Mouse (Mus musculus) midbrain, embryonic 10.5 days (tissue): ENCODE measurements at regions not wholly inside any gene's neighbourhood (a gene's known extent, or its start where the extent isn't known, plus 50 kb on each side); places are given as distances from the start of the nearest gene placed in this dataset.
"Not testable (repeated sequence)": the region's sequence is repeated elsewhere in the genome, so short reads cannot be mapped to it uniquely, and the experiment has no call there.

Experiments
- DNase-seq: peaks from one replicate; pipeline ENCODE4 v3.0.0-alpha.2; 2017; ENCODE audit warnings: low spot score
- H3K27ac ChIP-seq: fragments of 300-500 bp; sonication (generic); replicated peaks from 2 replicates; pipeline ENCODE4 v1.5.1; 2016; ENCODE audit warnings: mild to moderate bottlenecking
- H3K27me3 ChIP-seq: fragments of 300-500 bp; sonication (generic); 2 replicates; pipeline ENCODE4 v1.6.1; 2016; ENCODE audit warnings: low read depth, mild to moderate bottlenecking; ENCODE audit not compliant: poor library complexity, severe bottlenecking
- H3K36me3 ChIP-seq: fragments of 300-500 bp; sonication (generic); 2 replicates; pipeline ENCODE4 v1.6.1; 2016; ENCODE audit warnings: mild to moderate bottlenecking, moderate library complexity
- H3K4me1 ChIP-seq: fragments of 300-500 bp; sonication (generic); 2 replicates; pipeline ENCODE4 v1.6.1; 2016
- H3K4me3 ChIP-seq: fragments of 300-500 bp; sonication (generic); 2 replicates; pipeline ENCODE4 v1.5.1; 2016; ENCODE audit warnings: mild to moderate bottlenecking, moderate library complexity
- H3K9me3 ChIP-seq: fragments of 300-500 bp; sonication (generic); replicated peaks from 2 replicates; pipeline ENCODE4 v1.6.1; 2016; ENCODE audit warnings: mild to moderate bottlenecking
- WGBS: fragments of 180-500 bp; shearing (Covaris S2); methylation state at CpG from one replicate; pipeline ENCODE4 v1.1.7; 2016; 5-methylcytosine and 5-hydroxymethylcytosine counted together

GRCm38 (mm10) chr1:73663546-73663945 is 460.7 kb downstream of the Tns1 start:
- WGBS, result 65% methylated on average over 1 of the region's 1 CpGs
- no peak overlapping the region for H3K4me3 ChIP-seq
- no peaks in the 10 kb centered on the region for H3K9me3 ChIP-seq
- DNase-seq, result no peak
- H3K27ac ChIP-seq, result no peak overlapping the region
- no peaks in the 10 kb centered on the region for H3K4me1 ChIP-seq
- no peaks in the 10 kb centered on the region for H3K27me3 ChIP-seq
- H3K36me3 ChIP-seq, result no peaks in the 10 kb centered on the region

GRCm38 (mm10) chr1:73645011-73645410 is 479.2 kb downstream of the Tns1 start:
- H3K4me3 ChIP-seq, result no peak overlapping the region
- no peak for DNase-seq
- no peaks in the 10 kb centered on the region for H3K36me3 ChIP-seq
- no peaks in the 10 kb centered on the region for H3K27me3 ChIP-seq
- no peaks in the 10 kb centered on the region for H3K9me3 ChIP-seq
- H3K27ac ChIP-seq, result no peak overlapping the region
- H3K4me1 ChIP-seq, result peaks cover 51% of the 10 kb centered on the region
- WGBS, result 80% methylated on average over 3 of the region's 3 CpGs

- H3K36me3 ChIP-seq, result no peaks in the 10 kb centered on the region
- peak overlapping the region; percentile 77 for H3K27ac ChIP-seq
- no peak overlapping the region for H3K4me3 ChIP-seq
- no peak for DNase-seq
- WGBS, result 78% methylated on average over 5 of the region's 5 CpGs
- H3K27me3 ChIP-seq, result no peaks in the 10 kb centered on the region
- no peaks in the 10 kb centered on the region for H3K9me3 ChIP-seq
- H3K4me1 ChIP-seq, result peaks cover 57% of the 10 kb centered on the region
Observed at GRCm38 (mm10) chr1:73644394-73644793, 479.9 kb downstream of the Tns1 start.

DNA sequence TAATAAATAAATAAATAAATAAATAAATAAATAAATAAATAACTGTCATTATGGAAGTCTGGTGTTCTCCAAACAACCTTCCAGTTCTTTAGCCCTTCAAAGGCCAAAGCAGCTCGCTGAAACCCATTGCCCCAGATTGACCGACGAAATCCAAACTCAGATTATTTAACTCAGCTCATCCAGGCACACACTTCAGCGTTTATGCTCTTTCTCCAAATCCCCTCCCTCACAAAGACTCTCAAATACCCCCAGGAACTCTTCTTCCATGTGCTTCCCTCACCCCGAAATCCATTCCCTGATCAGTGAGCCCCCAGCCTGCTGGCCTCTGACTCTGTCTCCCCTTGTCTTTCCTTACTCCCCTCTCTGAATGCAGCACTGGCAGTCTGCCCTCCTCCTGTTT is 480.8 kb downstream of the Tns1 start:
- no peak for DNase-seq
- Histone ChIP-seq H3K27ac (peak overlapping the region; percentile 77), H3K4me1 (peaks cover 57% of the 10 kb centered on the region)

DNA sequence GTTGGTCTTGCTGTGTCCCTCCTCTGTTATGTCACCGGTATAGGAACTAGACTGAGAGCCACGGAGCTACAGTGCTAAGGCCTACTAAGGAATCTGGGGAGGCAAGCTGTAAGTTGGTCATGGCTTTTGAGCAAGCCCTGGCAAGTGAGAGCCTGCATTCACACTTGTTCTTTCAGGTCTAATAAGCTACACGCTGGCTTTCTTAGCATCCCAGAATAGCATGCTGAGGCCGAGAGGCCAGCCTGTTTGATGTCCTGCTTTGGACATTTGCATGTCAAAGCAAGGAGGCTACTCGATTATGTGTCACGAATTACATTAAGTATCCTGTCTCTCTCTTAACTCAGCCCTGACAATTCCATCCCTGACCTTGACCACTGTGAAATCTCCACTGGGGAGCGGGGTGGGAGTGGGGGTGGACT is 481.5 kb downstream of the Tns1 start:
- 9% methylated on average over 7 of the region's 7 CpGs for WGBS
- peak overlapping the region; percentile 87 for H3K27ac ChIP-seq
- H3K27me3 ChIP-seq, result no peaks in the 10 kb centered on the region
- no peak overlapping the region for H3K4me3 ChIP-seq
- no peaks in the 10 kb centered on the region for H3K9me3 ChIP-seq
- H3K4me1 ChIP-seq, result peaks cover 57% of the 10 kb centered on the region
- no peaks in the 10 kb centered on the region for H3K36me3 ChIP-seq
- peak; percentile 66 for DNase-seq

More for the DNA sequence above, 480.8 kb downstream of the Tns1 start:
- no peaks in the 10 kb centered on the region for H3K27me3 ChIP-seq
- WGBS, result 63% methylated on average over 5 of the region's 5 CpGs
- no peaks in the 10 kb centered on the region for H3K36me3 ChIP-seq
- H3K9me3 ChIP-seq, result no peaks in the 10 kb centered on the region
- H3K4me3 ChIP-seq, result no peak overlapping the region

DNA sequence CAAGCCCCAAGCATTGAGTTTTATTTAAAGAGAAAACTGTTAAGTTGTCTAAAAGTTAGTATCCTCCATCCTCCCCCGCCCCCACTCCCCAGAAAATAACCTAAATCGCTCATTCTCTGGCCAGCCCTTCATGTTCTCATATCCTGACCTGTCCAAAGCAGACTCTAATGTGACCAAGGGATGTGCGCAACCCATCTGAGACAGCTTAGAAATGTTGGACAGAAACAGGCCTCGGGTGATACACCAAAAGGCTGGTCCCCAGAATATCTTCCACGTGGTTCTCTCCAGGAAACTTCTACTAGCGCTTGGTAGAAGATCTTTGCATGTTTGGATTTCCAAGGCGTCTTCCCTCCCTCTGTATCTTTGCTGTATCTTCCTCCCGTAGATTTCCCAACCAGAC is 482.8 kb downstream of the Tns1 start:
- Histone ChIP-seq H3K36me3 (no peaks in the 10 kb centered on the region), H3K4me3 (no peak overlapping the region), H3K27me3 (no peaks in the 10 kb centered on the region), H3K27ac (peak overlapping the region; percentile 87), H3K9me3 (no peaks in the 10 kb centered on the region), H3K4me1 (peaks cover 57% of the 10 kb centered on the region)
- DNase-seq, result no peak
- WGBS, result 82% methylated on average over 8 of the region's 8 CpGs

DNA sequence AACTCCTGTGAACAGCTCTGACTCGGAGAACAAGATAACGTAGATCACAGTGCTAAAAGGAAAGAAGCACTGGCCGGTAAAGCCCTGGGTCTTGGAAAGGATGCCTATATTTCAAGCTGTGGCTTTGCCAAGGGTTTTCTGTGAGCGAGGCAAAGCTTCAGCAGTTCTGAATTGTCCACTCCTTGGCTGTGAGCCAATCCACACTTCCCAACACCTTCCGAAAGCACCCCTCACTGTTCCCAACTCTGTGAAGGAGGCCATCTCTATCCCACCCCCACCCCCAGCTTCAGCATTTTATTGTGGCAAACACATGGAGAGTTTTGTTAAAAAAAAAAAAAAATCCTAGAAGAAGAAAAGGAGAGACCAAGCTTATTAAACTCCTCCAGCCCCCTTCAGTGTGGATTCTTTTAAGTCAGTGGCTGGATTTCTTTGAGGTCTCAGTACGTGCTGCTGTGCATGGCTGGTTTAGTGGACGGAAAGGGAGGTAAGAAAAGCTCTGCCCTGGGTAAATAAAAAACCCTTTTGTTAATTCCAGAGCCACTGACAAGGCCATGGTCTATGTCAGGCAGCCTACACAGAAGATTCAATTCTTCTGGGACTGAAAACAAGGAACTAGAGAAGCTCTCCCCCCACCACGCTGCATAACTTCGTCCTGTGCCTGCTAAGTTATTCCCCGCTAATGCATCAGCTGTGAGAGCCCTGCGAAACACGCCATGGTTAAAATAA is 483.4 kb downstream of the Tns1 start:
- Histone ChIP-seq H3K4me3 (peak overlapping the region; percentile 30), H3K9me3 (no peaks in the 10 kb centered on the region), H3K4me1 (peaks cover 57% of the 10 kb centered on the region), H3K27me3 (no peaks in the 10 kb centered on the region), H3K36me3 (no peaks in the 10 kb centered on the region), H3K27ac (peak overlapping the region; percentile 87)
- 40% methylated on average over 12 of the region's 12 CpGs for WGBS
- DNase-seq, result peak; percentile 58

DNA sequence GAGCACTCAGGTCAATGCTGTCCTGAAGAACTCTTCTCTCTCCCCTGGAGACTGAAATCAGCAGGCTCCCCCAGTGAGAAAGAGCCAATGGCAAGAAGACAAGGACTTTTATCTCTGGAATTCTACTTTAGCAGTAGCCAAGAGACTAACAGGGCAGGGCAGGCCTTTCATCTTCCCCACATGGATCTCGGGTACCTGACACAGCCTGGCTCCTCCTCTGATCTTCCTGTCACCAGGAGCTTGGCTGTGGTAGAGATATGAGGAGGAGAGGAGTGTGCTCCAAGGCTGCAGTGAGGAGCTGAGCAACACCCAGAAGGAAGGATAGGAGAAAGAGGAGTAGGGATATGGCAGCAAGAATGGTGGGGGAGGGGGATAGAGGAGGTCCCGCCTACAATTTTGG is 488.5 kb downstream of the Tns1 start:
- 67% methylated on average over 2 of the region's 2 CpGs for WGBS

DNA sequence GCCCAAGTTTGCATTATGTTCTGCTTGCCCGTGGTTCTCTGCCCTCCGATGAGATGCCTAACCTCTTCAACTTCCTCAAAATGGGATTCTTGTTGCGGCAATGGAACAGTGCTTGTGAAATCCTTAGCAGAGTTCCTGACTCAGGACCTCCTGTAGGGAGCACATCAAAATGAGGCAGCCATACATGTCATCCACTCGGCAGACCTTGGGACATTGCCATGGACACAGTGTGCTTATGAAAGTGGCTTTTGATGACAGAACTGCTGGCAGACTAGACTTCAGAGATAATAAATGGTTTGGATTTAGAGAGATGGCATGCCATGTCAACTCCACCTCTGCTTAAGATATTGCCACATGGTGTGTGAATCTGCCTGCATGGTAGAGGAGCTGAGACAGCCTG is 489.4 kb downstream of the Tns1 start:
- no peak for DNase-seq
- no peak overlapping the region for H3K27ac ChIP-seq
- 90% methylated on average over 4 of the region's 4 CpGs for WGBS
- H3K4me3 ChIP-seq, result no peak overlapping the region
- H3K9me3 ChIP-seq, result no peaks in the 10 kb centered on the region
- no peaks in the 10 kb centered on the region for H3K36me3 ChIP-seq
- H3K27me3 ChIP-seq, result no peaks in the 10 kb centered on the region
- H3K4me1 ChIP-seq, result peaks cover 5% of the 10 kb centered on the region

More for the DNA sequence above, 488.5 kb downstream of the Tns1 start:
- Histone ChIP-seq H3K9me3 (no peaks in the 10 kb centered on the region), H3K36me3 (no peaks in the 10 kb centered on the region), H3K4me1 (peaks cover 14% of the 10 kb centered on the region), H3K27me3 (no peaks in the 10 kb centered on the region), H3K4me3 (no peak overlapping the region), H3K27ac (peak overlapping the region; percentile 35; the same call in 1 of the 2 replicates)
- DNase-seq, result no peak

- H3K9me3 ChIP-seq, result no peaks in the 10 kb centered on the region
- no peaks in the 10 kb centered on the region for H3K27me3 ChIP-seq
- H3K4me1 ChIP-seq, result no peaks in the 10 kb centered on the region
- H3K4me3 ChIP-seq, result no peak overlapping the region
- no peaks in the 10 kb centered on the region for H3K36me3 ChIP-seq
- peak overlapping the region; percentile 38; the same call in 1 of the 2 replicates for H3K27ac ChIP-seq
- WGBS, result 82% methylated on average over 1 of the region's 1 CpGs
- DNase-seq, result no peak
Observed at GRCm38 (mm10) chr1:73633071-73633470, 491.2 kb downstream of the Tns1 start.

DNA sequence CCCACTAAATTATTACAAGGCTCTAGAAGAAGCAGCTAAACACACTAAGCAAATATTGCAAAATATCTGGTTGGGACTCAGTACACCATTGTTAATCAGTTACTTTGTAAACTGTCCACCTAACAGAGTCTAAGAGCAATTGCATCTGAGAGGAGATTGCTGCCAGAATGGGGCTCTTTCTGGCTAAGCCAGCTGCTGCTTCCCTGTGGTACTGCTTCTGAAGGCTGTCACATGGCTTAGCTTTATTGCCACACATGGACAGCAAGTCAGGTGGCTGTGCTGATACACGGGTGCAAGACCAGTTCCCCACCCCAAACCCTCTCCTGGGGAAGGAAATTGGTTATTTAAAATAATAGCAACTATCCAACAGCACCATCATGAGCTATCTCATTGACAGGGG is 493.9 kb downstream of the Tns1 start:
- DNase-seq, result no peak
- H3K36me3 ChIP-seq, result no peaks in the 10 kb centered on the region
- 73% methylated on average over 1 of the region's 1 CpGs for WGBS
- H3K9me3 ChIP-seq, result no peaks in the 10 kb centered on the region
- H3K4me3 ChIP-seq, result no peak overlapping the region
- no peaks in the 10 kb centered on the region for H3K27me3 ChIP-seq
- H3K27ac ChIP-seq, result no peak overlapping the region
- H3K4me1 ChIP-seq, result no peaks in the 10 kb centered on the region

- Histone ChIP-seq H3K27ac (no peak overlapping the region), H3K4me1 (no peaks in the 10 kb centered on the region)
- WGBS, result 85% methylated on average over 5 of the region's 5 CpGs
Observed at GRCm38 (mm10) chr1:73625365-73625764, 498.9 kb downstream of the Tns1 start.

GRCm38 (mm10) chr1:73621121-73621520 is 503.1 kb downstream of the Tns1 start:
- not testable (repeated sequence) for DNase-seq, H3K9me3 ChIP-seq, H3K4me1 ChIP-seq, H3K36me3 ChIP-seq, H3K4me3 ChIP-seq, H3K27me3 ChIP-seq, H3K27ac ChIP-seq
- WGBS, result 90% methylated on average over 5 of the region's 5 CpGs

More at GRCm38 (mm10) chr1:73625365-73625764, 498.9 kb downstream of the Tns1 start:
- H3K9me3 ChIP-seq, result no peaks in the 10 kb centered on the region
- no peak overlapping the region for H3K4me3 ChIP-seq
- no peaks in the 10 kb centered on the region for H3K36me3 ChIP-seq
- DNase-seq, result no peak
- H3K27me3 ChIP-seq, result no peaks in the 10 kb centered on the region
